Mouse (Mus musculus) kidney, adult 11 months (tissue): ENCODE measurements around the gene Pip4k2b.
"Not testable (repeated sequence)": the region's sequence is repeated elsewhere in the genome, so short reads cannot be mapped to it uniquely, and the experiment has no call there.

Experiments
- DNase-seq: peaks from one replicate; pipeline ENCODE4 v3.0.0; 2022

Gene Pip4k2b

DNA sequence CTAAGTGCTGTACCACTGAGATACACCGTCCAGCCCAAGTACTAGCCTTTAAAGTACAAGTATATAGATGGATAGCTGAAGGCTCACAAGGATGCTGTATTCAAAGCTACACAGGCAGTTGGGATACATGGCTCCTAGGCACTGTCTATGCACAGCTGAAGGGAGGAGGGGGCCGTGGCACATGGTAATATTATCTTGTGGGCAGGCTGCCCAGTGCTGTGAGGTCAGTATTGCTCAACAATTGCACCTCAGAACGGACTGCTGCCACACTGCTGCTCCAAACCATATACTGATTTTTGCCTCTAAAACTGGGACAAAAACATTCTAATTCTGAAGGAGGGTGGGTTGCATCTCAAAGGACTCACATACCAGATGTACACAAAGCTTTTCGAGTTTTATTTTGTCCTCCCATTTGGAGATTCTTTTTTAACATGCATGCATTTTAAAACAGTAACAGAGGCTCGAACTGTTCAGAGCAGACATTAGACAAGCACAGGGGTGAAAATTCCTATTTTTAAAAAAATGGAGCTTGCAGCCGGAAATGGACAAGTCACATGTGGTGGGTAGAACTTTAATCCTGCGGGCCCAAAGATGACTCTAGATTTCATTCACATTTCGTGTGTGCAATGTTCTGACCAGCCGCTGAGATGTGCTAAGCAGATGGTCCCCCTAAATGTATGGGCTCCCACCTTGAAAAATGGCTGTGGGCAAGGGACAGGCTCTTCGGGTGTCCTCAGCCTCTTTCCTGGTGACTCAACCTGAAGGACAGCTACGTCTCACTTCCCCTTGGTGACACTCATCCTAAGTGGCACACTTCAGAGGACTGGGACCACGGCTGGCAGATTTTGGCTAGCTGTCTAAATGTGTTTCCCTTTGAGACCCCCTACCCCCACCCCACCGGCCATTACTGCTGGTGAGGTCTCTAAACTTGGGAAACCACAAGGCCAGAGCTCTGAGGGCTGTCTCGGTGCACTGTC lies 29.4 kb downstream of the Pip4k2b start:
- no peak for DNase-seq

- DNase-seq = no peak
These were observed 30.1 kb downstream of the Pip4k2b start for GRCm38 (mm10) chr11:97714356-97714755.

DNA sequence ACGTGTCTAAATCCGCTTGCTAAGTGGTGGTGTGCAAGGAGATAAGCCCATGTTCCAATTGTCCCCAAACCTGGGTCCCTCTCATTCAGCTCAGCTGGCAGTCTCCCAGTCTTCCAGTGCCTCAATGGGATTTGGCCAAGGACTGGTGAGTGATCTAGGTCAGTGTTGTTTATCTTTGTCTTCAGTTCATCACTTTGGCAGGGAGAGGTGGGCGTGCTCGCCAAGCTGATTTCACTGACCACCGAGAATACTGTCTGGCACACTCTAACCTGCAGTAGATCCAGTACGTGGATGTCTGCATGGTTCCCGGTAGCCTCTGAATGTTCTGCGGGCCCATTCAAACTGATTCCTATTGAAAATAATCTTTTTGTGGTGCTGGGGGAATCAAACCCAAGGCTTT lies 30.6 kb downstream of the Pip4k2b start:
- no peak for DNase-seq

- no peak for DNase-seq
These were observed 32.2 kb downstream of the Pip4k2b start for GRCm38 (mm10) chr11:97712286-97712685.

DNA sequence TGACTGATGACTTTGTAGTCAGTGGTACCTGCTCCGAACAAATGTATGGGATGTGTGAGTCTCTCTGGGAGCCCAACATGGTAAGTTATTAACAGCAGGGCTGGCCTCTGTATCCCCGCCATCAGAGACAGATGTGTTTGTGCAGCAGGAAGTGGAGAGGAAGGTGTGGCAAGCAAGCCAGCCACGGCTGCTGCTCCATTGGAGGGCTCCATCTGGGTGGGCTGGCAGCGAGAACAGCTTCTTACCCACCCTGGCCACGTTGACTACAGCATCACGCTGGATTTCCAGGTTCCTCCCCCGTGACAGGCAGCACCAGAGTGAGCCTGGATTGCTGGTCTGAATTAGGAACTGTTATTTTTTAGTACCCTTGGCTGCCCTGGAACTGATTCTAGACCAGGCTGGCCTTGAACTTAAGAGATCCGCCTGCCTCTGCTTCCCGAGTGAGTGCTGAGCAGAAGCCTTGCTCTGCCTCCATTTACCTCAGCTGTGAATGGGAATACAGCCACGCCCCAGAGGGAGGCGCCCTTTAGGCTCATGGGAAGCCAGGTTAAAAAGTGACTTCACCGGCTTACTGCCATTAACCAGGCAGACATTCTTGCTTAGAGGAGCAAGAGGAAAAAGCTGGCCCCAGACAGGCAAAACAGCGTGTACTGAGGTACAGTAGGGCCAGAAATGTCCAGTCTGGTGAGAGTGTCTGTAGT lies 33.2 kb downstream of the Pip4k2b start:
- DNase-seq = no peak

DNA sequence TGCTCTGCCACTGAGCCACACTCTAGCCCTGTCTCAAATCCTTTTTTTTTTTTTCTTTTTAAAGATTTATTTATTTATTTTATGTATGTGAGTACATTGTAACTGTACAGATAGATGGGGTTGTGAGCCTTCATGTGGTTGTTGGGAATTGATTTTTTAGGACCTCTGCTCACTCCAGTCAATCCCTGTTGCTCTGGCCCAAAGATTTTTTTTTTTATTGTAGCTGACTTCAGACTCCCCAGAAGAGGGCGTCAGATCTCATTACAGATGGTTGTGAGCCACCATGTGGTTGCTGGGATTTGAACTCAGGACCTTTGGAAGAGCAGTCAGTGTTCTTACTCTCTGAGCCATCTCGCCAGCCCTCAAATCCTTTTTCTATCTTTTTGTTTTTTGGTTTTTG lies 34.4 kb downstream of the Pip4k2b start:
- DNase-seq = not testable (repeated sequence)

DNA sequence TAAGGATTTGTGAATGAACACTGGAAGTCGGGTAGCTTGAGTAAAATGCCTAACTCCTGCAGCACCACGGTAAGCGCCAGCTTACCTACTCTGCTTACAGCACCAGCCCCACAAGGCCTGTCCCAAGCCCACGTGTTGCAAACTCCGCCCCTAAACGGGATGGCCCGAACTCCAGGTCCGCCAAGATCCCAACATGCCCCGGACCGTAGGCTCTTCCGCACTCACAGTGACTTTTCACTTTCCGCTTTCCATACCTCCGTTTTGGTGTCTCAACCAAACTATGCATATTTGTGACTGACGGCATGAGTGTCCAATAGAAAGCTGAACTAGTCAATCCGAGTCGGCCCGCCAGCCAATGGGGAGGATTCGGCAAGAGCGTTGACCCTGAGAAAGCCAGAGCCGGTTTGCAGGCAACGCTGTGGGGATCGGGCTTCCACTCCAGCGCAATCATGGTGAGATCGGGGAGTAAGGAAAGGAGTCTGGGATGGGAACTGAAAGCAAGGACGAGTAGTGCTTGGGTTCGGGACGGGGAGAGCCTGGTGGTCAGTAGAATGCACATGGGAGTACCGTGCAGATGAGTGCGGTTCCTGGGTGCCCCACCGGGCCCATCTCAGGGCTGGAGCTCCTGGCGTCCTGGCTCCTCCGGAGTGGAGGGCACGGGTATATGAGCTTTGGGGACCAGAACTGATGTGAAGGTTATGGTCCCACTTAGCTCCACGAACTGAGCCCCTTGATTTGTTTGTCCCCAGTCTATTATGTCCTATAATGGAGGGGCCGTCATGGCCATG lies 41.3 kb downstream of the Pip4k2b start, which contains the start of gene Psmb3:
Psmb3 (plus strand) TSS at position 361 of the 788 bp plus-strand sequence.
- DNase-seq = peak; percentile 100

GRCm38 (mm10) chr11:97702393-97702745 lies 42.1 kb downstream of the Pip4k2b start:
- peak; percentile 84 for DNase-seq

GRCm38 (mm10) chr11:97701581-97702392 lies 42.7 kb downstream of the Pip4k2b start:
- DNase-seq = no peak

- peak; percentile 45 for DNase-seq
These were observed 43.5 kb downstream of the Pip4k2b start for GRCm38 (mm10) chr11:97700746-97701580.

DNA sequence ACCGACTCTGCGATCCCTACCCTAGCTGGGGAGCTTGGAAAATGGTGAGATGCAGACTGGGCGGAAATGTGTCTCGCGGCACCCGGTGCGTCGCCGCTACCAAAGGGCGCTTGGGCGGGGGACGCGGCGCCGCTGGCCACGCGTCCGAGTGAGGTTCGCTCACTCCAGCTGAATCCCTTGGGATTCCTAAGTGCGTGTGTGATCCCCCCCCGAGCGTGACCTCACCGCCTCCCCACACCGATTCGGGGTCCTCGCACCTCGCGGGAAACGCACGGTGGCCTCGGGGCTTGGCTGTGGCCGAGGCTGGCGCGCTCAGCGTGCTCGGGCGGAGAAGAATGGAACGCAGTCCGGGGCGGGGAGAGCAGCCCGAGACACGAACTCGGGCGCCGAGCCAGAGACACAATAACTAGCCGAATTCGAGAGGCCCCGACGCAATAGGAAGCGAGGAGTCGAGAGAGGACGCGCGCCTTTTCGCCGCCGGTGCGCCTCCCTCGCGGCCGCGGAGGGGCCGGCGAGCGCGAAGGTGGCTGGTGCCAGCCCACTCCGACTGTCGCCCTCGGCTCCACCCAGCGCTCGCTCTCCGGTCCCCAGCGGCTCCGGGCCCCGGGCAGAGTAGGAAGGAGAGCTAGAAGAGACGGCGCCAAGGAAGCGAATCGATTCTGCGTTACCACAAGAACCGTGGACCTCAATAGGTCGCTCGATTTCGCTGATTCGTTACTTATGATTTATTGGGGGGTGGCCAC lies 44.3 kb downstream of the Pip4k2b start, which contains the start of gene Pcgf2:
Pcgf2 (minus strand) TSS at position 495 of the 743 bp plus-strand sequence.
- peak; percentile 78 for DNase-seq

DNA sequence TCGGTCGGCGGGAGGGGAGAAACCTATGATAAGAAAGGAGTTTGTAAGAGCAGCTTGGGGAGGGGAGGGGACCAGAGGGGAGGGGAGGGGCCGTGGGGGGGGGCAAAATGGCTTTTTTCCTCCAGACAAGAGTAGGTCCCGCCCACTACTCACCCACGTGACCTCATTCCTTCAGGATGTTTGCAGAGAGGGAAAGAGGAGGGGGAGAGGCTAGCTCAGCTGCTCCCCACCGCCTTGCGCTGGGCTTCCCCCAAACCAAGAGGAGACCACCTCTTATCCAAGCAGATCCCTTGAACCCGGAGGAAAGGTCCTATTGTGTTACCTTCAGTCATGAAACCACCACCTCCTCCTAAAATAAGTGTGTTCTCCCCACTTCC lies 44.9 kb downstream of the Pip4k2b start:
- DNase-seq = peak; percentile 87

GRCm38 (mm10) chr11:97698741-97699611 lies 45.5 kb downstream of the Pip4k2b start:
- DNase-seq = peak; percentile 70

- DNase-seq = no peak
These were observed 46.5 kb downstream of the Pip4k2b start for GRCm38 (mm10) chr11:97697891-97698529.

- no peak for DNase-seq
These were observed 47.2 kb downstream of the Pip4k2b start for GRCm38 (mm10) chr11:97697199-97697890.

DNA sequence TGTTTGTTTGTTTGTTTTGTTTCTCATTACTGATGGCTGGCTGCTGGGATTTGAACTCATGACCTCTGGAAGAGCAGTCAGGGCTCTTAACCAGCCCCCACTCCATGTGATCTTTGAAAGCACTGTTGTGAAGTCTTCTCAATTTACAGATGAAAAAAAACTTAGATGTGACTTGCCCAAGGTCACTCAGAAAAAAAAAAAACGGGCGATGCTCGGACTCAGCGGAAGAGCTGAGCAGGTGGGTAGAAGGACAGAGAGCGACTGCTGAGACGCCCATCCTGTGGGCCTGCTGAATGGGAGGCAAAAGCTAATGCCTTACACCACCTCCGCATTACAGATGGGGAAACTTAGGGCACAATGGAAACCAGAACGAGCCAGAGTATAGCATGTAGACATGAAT lies 47.8 kb downstream of the Pip4k2b start:
- DNase-seq = no peak

- DNase-seq = no peak
These were observed 48.6 kb downstream of the Pip4k2b start for GRCm38 (mm10) chr11:97695712-97696401.
